Mouse (Mus musculus) neural tube, embryonic 11.5 days (tissue): ENCODE measurements around the gene Plscr3. TPM values are rescaled to one million over a fixed set of nuclear protein-coding genes. Genes with fewer than 3 reads are reported as not detected.

ENCODE experiments used
- ATAC-seq: fragments of 200-750 bp; cut with Nextera tagmentation; 2 replicates; pipeline ENCODE4 v1.8.0; 2017; ENCODE audit warnings: moderate number of reproducible peaks, mild to moderate bottlenecking, moderate TSS enrichment, moderate library complexity; ENCODE audit not compliant: insufficient read depth, low FRiP score, low TSS enrichment
- DNase-seq: peaks from one replicate; pipeline ENCODE4 v3.0.0-alpha.2; 2015; ENCODE audit warnings: low spot score
- H3K27ac ChIP-seq: fragments of 300-500 bp; sonication (generic); 2 replicates; pipeline ENCODE4 v1.5.1; 2014; ENCODE audit warnings: low read depth, mild to moderate bottlenecking, low read length
- H3K27me3 ChIP-seq: fragments of 300-500 bp; sonication (generic); 2 replicates; pipeline ENCODE4 v1.6.1; 2014; ENCODE audit warnings: mild to moderate bottlenecking, low read length, mixed read lengths; ENCODE audit not compliant: control insufficient read depth, insufficient read depth
- H3K36me3 ChIP-seq: fragments of 300-500 bp; sonication (generic); 2 replicates; pipeline ENCODE4 v1.6.1; 2014; ENCODE audit warnings: mild to moderate bottlenecking, low read length, moderate library complexity, mixed read lengths; ENCODE audit not compliant: control insufficient read depth, insufficient read depth
- H3K4me1 ChIP-seq: fragments of 300-500 bp; sonication (generic); 2 replicates; pipeline ENCODE4 v1.6.1; 2014; ENCODE audit warnings: low read length, mixed read lengths; ENCODE audit not compliant: control insufficient read depth, insufficient read depth
- H3K4me2 ChIP-seq: fragments of 300-500 bp; sonication (generic); 2 replicates; pipeline ENCODE4 v1.6.1; 2014; ENCODE audit warnings: low read depth, mild to moderate bottlenecking, moderate library complexity
- H3K4me3 ChIP-seq: fragments of 300-500 bp; sonication (generic); 2 replicates; pipeline ENCODE4 v1.5.1; 2014; ENCODE audit warnings: low read depth, low read length
- H3K9ac ChIP-seq: fragments of 300-500 bp; sonication (generic); 2 replicates; pipeline ENCODE4 v1.6.1; 2014; ENCODE audit warnings: mild to moderate bottlenecking, low read length
- H3K9me3 ChIP-seq: fragments of 300-500 bp; sonication (generic); 2 replicates; pipeline ENCODE4 v1.6.1; 2016; ENCODE audit warnings: low read length; ENCODE audit not compliant: control insufficient read depth
- WGBS: fragments of 180-500 bp; shearing (Covaris S2); extraction: QIAGEN DNeasy Blood & Tissue Kit; methylation state at CpG from one replicate; pipeline ENCODE4 v1.1.7; 2014; 5-methylcytosine and 5-hydroxymethylcytosine counted together
- polyA plus RNA-seq: library from polyadenylated mRNA; unstranded; fragments of >200 nt; fragmentation: Nextera tagmentation; extraction: Ambion mirVana; gene quantifications from 2 replicates; pipeline ENCODE4 v1.2.1, GENCODE M21; 2014

Plscr3 gene
- polyA plus RNA-seq, 1 experiment from 2014 or later, result 75.4 TPM

GRCm38 (mm10) chr11:69818365-69818764 is 27.8 kb upstream of the Plscr3 start, which contains the start of gene Spem2:
Spem2 (minus strand) TSS chr11:69818465.
- H3K4me2 ChIP-seq, result no peak within 1 kb of the TSS
- H3K9ac ChIP-seq, result no peak within 1 kb of the TSS
- DNase-seq (no peak), ATAC-seq (no peak)
- no peak within 1 kb of the TSS for H3K4me3 ChIP-seq
- no peaks in the 10 kb centered on the region for H3K36me3 ChIP-seq
- H3K9me3 ChIP-seq, result peaks cover 6% of the 10 kb centered on the region; the same call in 1 of the 2 replicates
- H3K27ac ChIP-seq, result no peak within 1 kb of the TSS
- H3K4me1 ChIP-seq, result no peaks in the 10 kb centered on the region
- 81% methylated on average over 2 of the region's 2 CpGs for WGBS
- no peaks in the 10 kb centered on the region for H3K27me3 ChIP-seq

DNA sequence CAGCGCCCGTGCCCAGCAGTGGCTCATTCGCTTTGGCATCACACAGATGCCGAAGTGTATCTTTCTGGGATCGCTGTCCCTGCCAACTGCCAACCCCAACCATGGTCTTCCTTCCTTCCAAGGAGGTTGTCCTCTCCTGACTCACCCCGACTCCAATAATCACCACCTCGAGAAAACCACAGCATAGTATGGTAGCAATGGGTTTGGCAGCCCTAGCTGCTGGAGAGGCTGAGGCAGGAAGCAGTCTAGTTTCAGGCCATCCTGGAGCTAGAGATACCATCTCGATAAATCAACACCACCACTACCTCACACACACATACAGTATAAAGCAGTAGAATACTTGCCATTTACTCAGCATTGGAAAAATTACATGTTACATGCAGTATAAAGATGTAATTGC is 27.3 kb upstream of the Plscr3 start:
- Histone ChIP-seq H3K4me3 (no peak overlapping the region), H3K4me1 (no peaks in the 10 kb centered on the region), H3K27me3 (no peaks in the 10 kb centered on the region), H3K36me3 (no peaks in the 10 kb centered on the region), H3K27ac (no peak overlapping the region), H3K4me2 (no peak overlapping the region), H3K9me3 (peaks cover 6% of the 10 kb centered on the region; the same call in 1 of the 2 replicates), H3K9ac (no peak overlapping the region)
- 94% methylated on average over 8 of the region's 8 CpGs for WGBS
- ATAC-seq (no peak), DNase-seq (no peak)

DNA sequence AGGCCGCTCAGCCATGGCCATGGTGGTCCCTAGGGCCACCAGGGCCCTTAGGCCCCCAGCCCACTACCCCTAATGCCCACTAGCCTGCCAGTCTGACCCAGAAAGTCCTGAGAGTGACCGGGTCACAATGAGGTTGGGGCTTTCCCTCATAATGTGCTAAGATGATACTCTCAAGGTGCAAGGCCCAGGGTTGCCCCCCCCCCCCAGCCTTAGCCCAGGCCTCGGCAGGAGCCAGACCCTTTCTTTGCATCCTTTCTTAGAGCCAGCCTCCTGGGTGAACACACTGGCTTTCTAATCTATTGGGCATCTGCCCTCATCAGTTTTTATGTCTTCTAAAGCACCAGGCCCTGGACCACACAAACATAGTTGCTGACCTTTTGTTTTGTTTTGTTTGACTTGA is 24.1 kb upstream of the Plscr3 start, which contains the start of gene Spem1:
Gene Spem1 (minus strand): TSS at position 101 of the 400 bp plus-strand sequence.
- no peak within 1 kb of the TSS for H3K4me2 ChIP-seq
- no peaks in the 10 kb centered on the region for H3K27me3 ChIP-seq
- H3K36me3 ChIP-seq, result peaks cover 7% of the 10 kb centered on the region
- H3K27ac ChIP-seq, result no peak within 1 kb of the TSS
- H3K4me1 ChIP-seq, result no peaks in the 10 kb centered on the region
- DNase-seq (no peak), ATAC-seq (no peak)
- no peak within 1 kb of the TSS for H3K4me3 ChIP-seq
- WGBS, result 92% methylated on average over 3 of the region's 3 CpGs
- H3K9me3 ChIP-seq, result peaks cover 3% of the 10 kb centered on the region; the same call in 1 of the 2 replicates
- H3K9ac ChIP-seq, result no peak within 1 kb of the TSS

DNA sequence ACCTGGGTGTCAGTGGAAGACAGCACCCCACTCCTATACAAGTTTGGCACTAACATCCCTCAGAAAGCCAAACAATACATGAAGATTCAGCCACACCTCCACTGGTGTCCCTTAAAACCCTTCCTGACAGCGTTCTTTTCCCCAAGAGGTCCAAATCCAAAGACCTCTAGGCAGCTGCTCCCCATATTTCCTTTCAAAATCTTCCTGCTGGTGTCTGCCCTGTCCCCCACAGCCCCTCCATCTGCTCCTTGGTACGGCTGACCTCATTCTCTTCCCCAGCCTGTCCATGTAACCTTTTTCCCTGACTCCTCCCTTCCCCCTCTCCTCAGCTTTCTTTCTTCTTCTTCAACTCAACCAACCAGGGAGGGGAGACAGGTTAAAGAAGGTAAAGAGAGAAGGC is 22.7 kb upstream of the Plscr3 start:
- 76% methylated on average over 2 of the region's 2 CpGs for WGBS
- no peak overlapping the region for H3K27ac ChIP-seq
- ATAC-seq, result no peak
- H3K4me1 ChIP-seq, result no peaks in the 10 kb centered on the region
- peaks cover 15% of the 10 kb centered on the region for H3K36me3 ChIP-seq
- H3K9ac ChIP-seq, result no peak overlapping the region
- no peak overlapping the region for H3K4me3 ChIP-seq
- H3K9me3 ChIP-seq, result no peaks in the 10 kb centered on the region
- H3K4me2 ChIP-seq, result no peak overlapping the region
- H3K27me3 ChIP-seq, result no peaks in the 10 kb centered on the region
- DNase-seq, result no peak

GRCm38 (mm10) chr11:69828832-69829231 is 17.3 kb upstream of the Plscr3 start:
- Histone ChIP-seq H3K27me3 (peaks cover 3% of the 10 kb centered on the region; the same call in 1 of the 2 replicates), H3K4me2 (no peak overlapping the region), H3K4me3 (no peak overlapping the region; the same call in 1 of the 2 replicates), H3K9me3 (no peaks in the 10 kb centered on the region), H3K9ac (0 out of 2 replicates have a peak overlapping the region, but pooled peaks have one; percentile 10), H3K27ac (no peak overlapping the region), H3K4me1 (peaks cover 3% of the 10 kb centered on the region), H3K36me3 (peaks cover 19% of the 10 kb centered on the region)
- 72% methylated on average over 5 of the region's 5 CpGs for WGBS
- no peak for ATAC-seq
- DNase-seq, result no peak

DNA sequence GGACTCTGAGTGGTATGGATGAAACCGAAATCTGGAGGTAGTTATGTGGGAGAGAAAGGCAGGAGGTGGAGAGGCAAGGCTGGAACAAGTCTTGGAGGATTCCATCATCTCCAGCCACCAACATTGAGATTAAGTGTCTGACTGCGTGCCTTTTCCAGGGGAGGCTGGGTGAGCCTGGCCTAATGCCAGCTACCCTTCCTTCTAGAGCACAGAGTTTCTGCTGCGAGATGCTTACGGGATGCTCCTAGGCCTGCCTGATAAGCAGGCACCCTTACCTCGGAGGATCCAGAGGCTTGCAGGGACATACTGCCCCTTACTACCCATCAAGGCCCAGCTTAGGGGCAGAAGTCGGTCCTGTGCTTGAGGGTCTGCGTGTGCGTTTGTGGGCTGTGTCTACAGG is 12.6 kb upstream of the Plscr3 start:
- peak overlapping the region; percentile 95 for H3K4me2 ChIP-seq
- H3K9ac ChIP-seq, result peak overlapping the region; percentile 76
- peak overlapping the region; percentile 72; the same call in 1 of the 2 replicates for H3K4me3 ChIP-seq
- peaks cover 26% of the 10 kb centered on the region for H3K4me1 ChIP-seq
- H3K36me3 ChIP-seq, result peaks cover 4% of the 10 kb centered on the region; the same call in 1 of the 2 replicates
- ATAC-seq (no peak), DNase-seq (no peak)
- no peaks in the 10 kb centered on the region for H3K9me3 ChIP-seq
- H3K27ac ChIP-seq, result no peak overlapping the region
- peaks cover 5% of the 10 kb centered on the region; the same call in 1 of the 2 replicates for H3K27me3 ChIP-seq
- WGBS, result 58% methylated on average over 8 of the region's 8 CpGs

DNA sequence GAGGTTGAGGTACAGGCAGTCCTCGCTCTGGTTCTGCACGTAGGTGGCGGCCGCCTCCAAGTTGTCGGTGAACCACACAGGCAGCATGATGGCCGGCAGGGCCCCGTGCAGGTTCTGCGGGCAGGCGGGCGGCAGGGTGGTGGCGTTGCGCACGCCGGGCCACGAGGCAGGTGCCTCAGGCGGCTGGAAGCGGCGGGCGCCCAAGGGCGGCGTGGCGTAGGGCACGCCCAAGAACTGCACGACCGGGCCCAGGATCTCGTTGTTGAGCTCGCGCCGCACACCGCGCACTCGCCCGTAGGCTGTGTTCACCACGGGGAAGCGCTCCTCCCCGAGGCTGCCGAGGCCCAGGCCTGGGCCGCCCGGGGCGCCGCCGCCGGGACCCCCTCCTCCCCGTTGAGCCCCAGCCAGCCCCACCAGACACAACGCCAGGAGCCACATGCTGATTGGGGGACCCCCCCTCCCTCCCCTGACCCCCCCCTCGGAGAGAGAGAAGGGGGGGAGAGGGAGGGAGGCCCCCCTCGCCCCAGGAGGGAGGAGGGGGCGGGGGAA is 12.1 kb upstream of the Plscr3 start:
- 8% methylated on average over 34 of the region's 48 CpGs for WGBS
- H3K27me3 ChIP-seq, result peaks cover 5% of the 10 kb centered on the region; the same call in 1 of the 2 replicates
- H3K4me2 ChIP-seq, result peak overlapping the region; percentile 95
- ATAC-seq (no peak), DNase-seq (peak; percentile 51)
- peaks cover 2% of the 10 kb centered on the region; the same call in 1 of the 2 replicates for H3K36me3 ChIP-seq
- no peak overlapping the region for H3K27ac ChIP-seq
- H3K4me1 ChIP-seq, result peaks cover 26% of the 10 kb centered on the region
- peak overlapping the region; percentile 76 for H3K9ac ChIP-seq
- peak overlapping the region; percentile 72 for H3K4me3 ChIP-seq
- no peaks in the 10 kb centered on the region for H3K9me3 ChIP-seq

DNA sequence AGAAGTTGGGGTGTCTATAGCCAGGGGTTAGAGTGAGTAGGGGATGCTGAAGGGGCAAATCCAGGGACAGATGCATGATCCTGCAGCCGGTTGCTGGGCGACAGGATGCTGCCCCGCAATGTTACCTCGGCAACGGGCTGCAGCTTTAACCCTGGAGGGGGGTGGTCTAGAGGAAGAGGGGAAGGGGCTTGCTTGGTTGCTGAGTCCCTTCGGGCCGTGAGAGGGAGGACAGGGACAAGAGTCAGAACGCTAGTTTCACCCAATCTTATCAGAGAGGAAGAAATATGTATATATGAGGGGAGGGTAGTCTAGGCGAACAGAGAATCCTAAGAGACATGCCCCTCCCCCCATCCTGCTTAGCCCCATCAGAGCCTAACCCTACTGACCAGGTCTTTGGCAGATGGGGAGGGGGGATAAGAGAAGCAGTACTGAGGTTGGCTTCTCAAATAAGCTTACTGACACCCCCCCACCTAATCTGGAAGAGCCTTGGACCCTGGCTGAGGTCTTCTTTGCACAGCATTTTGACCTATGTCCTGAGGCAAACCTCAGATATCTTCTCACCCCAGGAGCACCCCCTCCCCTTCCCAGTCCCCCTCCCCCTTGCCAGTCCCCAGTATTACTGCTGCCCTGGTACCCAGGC is 10.7 kb upstream of the Plscr3 start:
- 2% methylated on average over 9 of the region's 9 CpGs for WGBS
- Histone ChIP-seq H3K27me3 (peaks cover 5% of the 10 kb centered on the region; the same call in 1 of the 2 replicates), H3K9me3 (no peaks in the 10 kb centered on the region), H3K9ac (peak overlapping the region; percentile 2; the same call in 1 of the 2 replicates), H3K27ac (no peak overlapping the region), H3K4me1 (peaks cover 26% of the 10 kb centered on the region), H3K4me2 (peak overlapping the region; percentile 95), H3K4me3 (peak overlapping the region; percentile 72), H3K36me3 (peaks cover 2% of the 10 kb centered on the region; the same call in 1 of the 2 replicates)
- DNase-seq (peak; percentile 77), ATAC-seq (no peak)
